Mouse (Mus musculus): ENCODE results near the gene Srp68.

GRCm38 (mm10) chr11:116296191-116296734 is 22.2 kb upstream of the Srp68 start:
- TF ChIP-seq CTCF (IDR thresholded peaks at IDR 0.05; ENCODE audit: low read depth) (no peak), EP300 (optimal IDR thresholded peaks at IDR 0.05) (no peak)

Data from stomach, postnatal 0 days (tissue).